Mouse (Mus musculus) heart, adult 11 months (tissue): ENCODE results near the gene Arhgef2.

ENCODE experiments used
- DNase-seq: peaks from one replicate; pipeline ENCODE4 v3.0.0; 2022

Arhgef2 gene

DNA sequence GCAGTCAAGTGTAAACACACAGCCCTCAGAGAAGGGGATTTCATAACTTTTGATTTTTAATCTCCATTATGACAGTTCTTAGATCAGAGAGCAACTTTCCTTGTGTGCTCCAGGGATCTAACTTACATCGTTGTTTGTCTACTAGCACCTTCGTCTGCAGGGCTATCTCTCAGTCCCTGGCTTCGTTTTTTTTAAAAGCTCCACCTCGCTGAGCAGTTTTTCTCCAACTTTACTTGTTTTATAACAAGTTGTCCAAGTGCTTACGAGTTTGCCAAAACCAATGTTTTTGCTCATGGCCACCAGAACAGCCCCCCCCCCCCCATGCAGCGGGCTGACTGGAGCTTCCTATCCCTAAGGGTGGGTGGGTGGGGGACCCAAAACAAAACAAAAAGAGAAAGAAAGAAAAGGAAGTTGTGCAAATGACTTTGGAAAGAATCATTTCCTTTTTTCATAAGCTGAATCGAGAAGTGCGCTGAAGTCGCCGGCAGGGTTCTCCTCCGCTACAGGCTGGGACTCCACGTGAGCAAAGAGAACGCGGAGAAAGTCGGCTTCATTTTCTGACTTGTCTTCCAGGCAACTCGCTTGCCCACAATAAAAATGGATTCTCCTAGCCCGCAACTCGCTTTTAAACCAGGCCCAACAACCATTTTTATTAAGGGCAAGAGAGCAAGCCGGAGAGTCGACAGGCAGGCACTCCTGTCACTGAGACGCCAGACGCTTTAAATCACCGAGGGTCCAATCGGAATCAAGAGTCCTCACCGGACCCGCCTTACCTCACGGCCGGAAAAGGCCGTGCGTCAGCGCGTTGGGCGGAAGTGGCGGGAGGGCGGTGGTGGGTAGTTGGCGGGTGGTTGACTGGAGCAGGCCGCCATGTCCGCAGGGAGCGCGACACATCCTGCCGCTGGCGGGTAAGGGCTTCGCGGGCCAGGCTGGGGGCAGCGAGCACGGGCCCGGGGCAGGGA lies 79.5 kb downstream of the Arhgef2 start, which contains the start of gene Khdc4:
Khdc4 (plus strand) TSS at position 824 of the 962 bp plus-strand sequence.
- DNase-seq, result peak; percentile 100

- no peak for DNase-seq
These were observed 80.2 kb downstream of the Arhgef2 start for GRCm38 (mm10) chr3:88685958-88686451.

GRCm38 (mm10) chr3:88686734-88687611 lies 81.2 kb downstream of the Arhgef2 start:
- DNase-seq, result peak; percentile 87

GRCm38 (mm10) chr3:88689079-88689478 lies 83.3 kb downstream of the Arhgef2 start:
- peak; percentile 76 for DNase-seq

GRCm38 (mm10) chr3:88695545-88695944 lies 89.8 kb downstream of the Arhgef2 start:
- peak; percentile 75 for DNase-seq
